Mouse (Mus musculus) adrenal gland, adult 8-10 months (tissue): Measurements from ENCODE around the gene 2010300C02Rik. TPM values are rescaled to one million over a fixed set of nuclear protein-coding genes. Genes with fewer than 3 reads are reported as not detected.

Experiments
- DNase-seq: peaks from one replicate; pipeline ENCODE4 v3.0.0; 2022
- total RNA-seq, 4 experiments: library from RNA; stranded (reverse); gene quantifications; 2 replicates each; pipeline ENCODE4 v1.2.4; 2022

The 2010300C02Rik gene
- total RNA-seq, 4 experiments from 2014 or later: 2.2 to 4.2 (median 3.5) TPM

GRCm38 (mm10) chr1:37665539-37666323 lies 54.2 kb downstream of the 2010300C02Rik start:
- DNase-seq: no peak

- DNase-seq: no peak
Measured at GRCm38 (mm10) chr1:37664496-37664895, 55.4 kb downstream of the 2010300C02Rik start.

GRCm38 (mm10) chr1:37663606-37664005 lies 56.3 kb downstream of the 2010300C02Rik start:
- DNase-seq: no peak

- DNase-seq: no peak
Measured at GRCm38 (mm10) chr1:37656017-37656416, 63.9 kb downstream of the 2010300C02Rik start.

- DNase-seq: no peak
Measured at GRCm38 (mm10) chr1:37653992-37654391, 65.9 kb downstream of the 2010300C02Rik start.

- DNase-seq: no peak
Measured at GRCm38 (mm10) chr1:37647066-37647465, 72.8 kb downstream of the 2010300C02Rik start.

GRCm38 (mm10) chr1:37644501-37644900 lies 75.4 kb downstream of the 2010300C02Rik start:
- DNase-seq: no peak

- DNase-seq: no peak
Measured at GRCm38 (mm10) chr1:37643794-37644365, 76.0 kb downstream of the 2010300C02Rik start.

- DNase-seq: no peak
Measured at GRCm38 (mm10) chr1:37641361-37641760, 78.5 kb downstream of the 2010300C02Rik start.

GRCm38 (mm10) chr1:37639101-37639500 lies 80.8 kb downstream of the 2010300C02Rik start:
- peak; percentile 54 for DNase-seq

- no peak for DNase-seq
Measured at GRCm38 (mm10) chr1:37638560-37638959, 81.3 kb downstream of the 2010300C02Rik start.

GRCm38 (mm10) chr1:37637571-37637970 lies 82.3 kb downstream of the 2010300C02Rik start:
- no peak for DNase-seq

GRCm38 (mm10) chr1:37636824-37637223 lies 83.1 kb downstream of the 2010300C02Rik start:
- no peak for DNase-seq

- DNase-seq: no peak
Measured at GRCm38 (mm10) chr1:37636169-37636568, 83.7 kb downstream of the 2010300C02Rik start.

GRCm38 (mm10) chr1:37635716-37636115 lies 84.2 kb downstream of the 2010300C02Rik start:
- DNase-seq: no peak

GRCm38 (mm10) chr1:37634658-37635057 lies 85.2 kb downstream of the 2010300C02Rik start:
- DNase-seq: no peak

GRCm38 (mm10) chr1:37633516-37633915 lies 86.4 kb downstream of the 2010300C02Rik start:
- DNase-seq: no peak

GRCm38 (mm10) chr1:37632425-37632824 lies 87.5 kb downstream of the 2010300C02Rik start:
- DNase-seq: no peak

GRCm38 (mm10) chr1:37631456-37631855 lies 88.4 kb downstream of the 2010300C02Rik start:
- DNase-seq: no peak

GRCm38 (mm10) chr1:37630412-37631210 lies 89.3 kb downstream of the 2010300C02Rik start:
- no peak for DNase-seq

GRCm38 (mm10) chr1:37629876-37630275 lies 90.0 kb downstream of the 2010300C02Rik start:
- DNase-seq: no peak

- no peak for DNase-seq
Measured at GRCm38 (mm10) chr1:37628749-37629148, 91.1 kb downstream of the 2010300C02Rik start.

GRCm38 (mm10) chr1:37624185-37624584 lies 95.7 kb downstream of the 2010300C02Rik start:
- DNase-seq: no peak
